Mouse (Mus musculus): ENCODE data around the gene Tmem131. TPM values are rescaled to one million over a fixed set of nuclear protein-coding genes. Genes with fewer than 3 reads are reported as not detected.
"Not testable (repeated sequence)": the region's sequence is repeated elsewhere in the genome, so short reads cannot be mapped to it uniquely, and the experiment has no call there.

The Tmem131 gene
- polyA plus RNA-seq, 1 experiment, result 77.7 TPM

DNA sequence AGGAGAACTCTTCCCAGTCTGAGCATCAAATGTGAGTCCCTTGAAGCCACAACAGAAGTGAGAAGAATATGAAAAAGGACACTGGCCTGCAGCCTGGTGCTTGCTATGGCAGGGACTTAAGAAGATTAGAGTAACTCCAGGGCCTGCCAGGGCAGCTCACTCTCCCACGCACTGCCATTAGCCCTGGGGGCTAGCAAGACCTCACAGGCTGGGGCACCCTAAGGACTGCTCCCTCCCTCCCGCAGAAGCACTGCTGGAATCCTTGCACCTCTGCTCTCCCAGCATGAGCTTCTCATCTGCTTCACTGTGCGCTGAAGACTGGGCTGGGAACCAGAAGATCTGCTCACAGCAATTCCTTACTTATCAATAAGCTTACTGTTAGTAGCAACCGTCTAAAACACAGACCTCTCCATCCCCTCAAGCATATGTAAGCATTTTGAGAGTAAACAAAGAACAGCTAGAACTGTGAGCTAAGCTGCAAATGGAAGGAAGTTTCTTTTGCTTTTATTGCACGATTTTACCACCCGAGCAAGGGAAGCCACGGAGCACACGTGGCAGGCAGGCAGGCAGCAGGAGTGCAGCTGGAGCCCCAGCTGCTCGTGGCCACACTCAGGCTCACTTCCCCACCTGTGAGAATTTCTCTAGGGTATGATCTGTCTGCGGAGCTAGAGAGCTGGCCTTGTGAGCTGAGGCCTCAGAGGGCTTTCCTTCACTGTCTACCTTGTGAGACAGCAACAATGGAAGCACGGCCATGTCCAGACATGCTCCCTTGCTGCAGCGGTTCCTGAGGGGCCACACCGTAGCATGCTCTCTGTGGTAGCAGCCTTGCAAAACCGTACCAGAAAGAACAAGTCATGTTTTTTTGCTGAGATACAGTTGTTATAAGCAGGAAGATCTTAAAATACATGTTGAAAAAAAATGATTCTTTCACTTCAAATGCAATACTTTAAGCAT is 112.3 kb downstream of the Tmem131 start:
- H3K36me3 ChIP-seq (ENCODE audit: control insufficient read depth, insufficient read depth, low read length, poor library complexity, severe bottlenecking), result peaks cover 50% of the 10 kb centered on the region
- no peak for TF ChIP-seq CTCF (IDR thresholded peaks at IDR 0.05; ENCODE audit: low read depth, low read length)
- TF ChIP-seq POLR2A (IDR thresholded peaks at IDR 0.05; ENCODE audit: insufficient read depth, low read length), result no peak
- peak; percentile 76 for TF ChIP-seq EP300 (IDR thresholded peaks at IDR 0.05; ENCODE audit: insufficient read depth, low read depth, low read length)
- H3K4me1 ChIP-seq (ENCODE audit: control insufficient read depth, insufficient read depth, low read length), result no peaks in the 10 kb centered on the region
- H3K9ac ChIP-seq (ENCODE audit: low read depth, poor library complexity, severe bottlenecking), result peak overlapping the region; percentile 13; the same call in 1 of the 2 replicates
- H3K27me3 ChIP-seq (ENCODE audit: control insufficient read depth, insufficient read depth, low read length, poor library complexity, severe bottlenecking), result no peaks in the 10 kb centered on the region
- H3K4me3 ChIP-seq (ENCODE audit: low read depth, low read length), result no peak overlapping the region
- H3K9me3 ChIP-seq (replicated peaks; ENCODE audit: control insufficient read depth, insufficient read depth, low read length, poor library complexity, severe bottlenecking), result no peaks in the 10 kb centered on the region
- peak overlapping the region; percentile 71 for H3K27ac ChIP-seq (ENCODE audit: insufficient read depth, low read length)

GRCm38 (mm10) chr1:36824356-36824755 is 119.1 kb downstream of the Tmem131 start:
- no peak for TF ChIP-seq EP300 (IDR thresholded peaks at IDR 0.05; ENCODE audit: insufficient read depth, low read depth, low read length)
- no peak for TF ChIP-seq CTCF (IDR thresholded peaks at IDR 0.05; ENCODE audit: low read depth, low read length)
- TF ChIP-seq POLR2A (IDR thresholded peaks at IDR 0.05; ENCODE audit: insufficient read depth, low read length), result no peak
- Histone ChIP-seq H3K36me3 (ENCODE audit: control insufficient read depth, insufficient read depth, low read length, poor library complexity, severe bottlenecking) (peaks cover 59% of the 10 kb centered on the region), H3K4me1 (ENCODE audit: control insufficient read depth, insufficient read depth, low read length) (no peaks in the 10 kb centered on the region), H3K9me3 (replicated peaks; ENCODE audit: control insufficient read depth, insufficient read depth, low read length, poor library complexity, severe bottlenecking) (no peaks in the 10 kb centered on the region; the same call in 1 of the 2 replicates), H3K9ac (ENCODE audit: low read depth, poor library complexity, severe bottlenecking) (no peak overlapping the region), H3K27me3 (ENCODE audit: control insufficient read depth, insufficient read depth, low read length, poor library complexity, severe bottlenecking) (no peaks in the 10 kb centered on the region), H3K4me3 (ENCODE audit: low read depth, low read length) (no peak overlapping the region), H3K27ac (ENCODE audit: insufficient read depth, low read length) (no peak overlapping the region)

DNA sequence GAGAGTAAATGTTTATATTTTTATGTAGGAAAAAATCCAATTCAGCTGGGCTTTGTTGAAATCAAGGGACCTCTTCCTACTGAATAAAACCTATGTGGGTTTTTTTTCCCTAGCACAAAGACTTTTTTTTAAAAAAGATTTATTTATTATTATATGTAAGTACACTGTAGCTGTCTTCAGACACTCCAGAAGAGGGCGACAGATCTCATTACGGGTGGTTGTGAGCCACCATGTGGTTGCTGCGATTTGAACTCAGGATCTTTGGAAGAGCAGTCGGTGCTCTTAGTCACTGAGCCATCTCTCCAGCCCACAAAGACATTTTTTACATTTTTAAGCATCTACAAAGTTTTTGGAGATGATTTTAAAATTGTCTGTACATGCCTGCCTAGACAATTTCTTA is 121.5 kb downstream of the Tmem131 start:
- H3K27me3 ChIP-seq (ENCODE audit: control insufficient read depth, insufficient read depth, low read length, poor library complexity, severe bottlenecking); H3K9me3 ChIP-seq (replicated peaks; ENCODE audit: control insufficient read depth, insufficient read depth, low read length, poor library complexity, severe bottlenecking); H3K9ac ChIP-seq (ENCODE audit: low read depth, poor library complexity, severe bottlenecking); H3K27ac ChIP-seq (ENCODE audit: insufficient read depth, low read length); H3K4me1 ChIP-seq (ENCODE audit: control insufficient read depth, insufficient read depth, low read length); H3K4me3 ChIP-seq (ENCODE audit: low read depth, low read length): not testable (repeated sequence)
- peaks cover 71% of the 10 kb centered on the region for H3K36me3 ChIP-seq (ENCODE audit: control insufficient read depth, insufficient read depth, low read length, poor library complexity, severe bottlenecking)

- 0 out of 2 replicates have a peak overlapping the region, but pooled peaks have one; percentile 12 for H3K27ac ChIP-seq (ENCODE audit: insufficient read depth, low read length)
- no peak overlapping the region for H3K9ac ChIP-seq (ENCODE audit: low read depth, poor library complexity, severe bottlenecking)
- peaks cover 86% of the 10 kb centered on the region for H3K36me3 ChIP-seq (ENCODE audit: control insufficient read depth, insufficient read depth, low read length, poor library complexity, severe bottlenecking)
- no peaks in the 10 kb centered on the region for H3K9me3 ChIP-seq (replicated peaks; ENCODE audit: control insufficient read depth, insufficient read depth, low read length, poor library complexity, severe bottlenecking)
- TF ChIP-seq EP300 (IDR thresholded peaks at IDR 0.05; ENCODE audit: insufficient read depth, low read depth, low read length) (no peak), CTCF (IDR thresholded peaks at IDR 0.05; ENCODE audit: low read depth, low read length) (no peak), POLR2A (IDR thresholded peaks at IDR 0.05; ENCODE audit: insufficient read depth, low read length) (no peak)
- H3K27me3 ChIP-seq (ENCODE audit: control insufficient read depth, insufficient read depth, low read length, poor library complexity, severe bottlenecking), result no peaks in the 10 kb centered on the region
- no peak overlapping the region for H3K4me3 ChIP-seq (ENCODE audit: low read depth, low read length)
- H3K4me1 ChIP-seq (ENCODE audit: control insufficient read depth, insufficient read depth, low read length), result no peaks in the 10 kb centered on the region
Measured at GRCm38 (mm10) chr1:36815166-36815565, 128.3 kb downstream of the Tmem131 start.

DNA sequence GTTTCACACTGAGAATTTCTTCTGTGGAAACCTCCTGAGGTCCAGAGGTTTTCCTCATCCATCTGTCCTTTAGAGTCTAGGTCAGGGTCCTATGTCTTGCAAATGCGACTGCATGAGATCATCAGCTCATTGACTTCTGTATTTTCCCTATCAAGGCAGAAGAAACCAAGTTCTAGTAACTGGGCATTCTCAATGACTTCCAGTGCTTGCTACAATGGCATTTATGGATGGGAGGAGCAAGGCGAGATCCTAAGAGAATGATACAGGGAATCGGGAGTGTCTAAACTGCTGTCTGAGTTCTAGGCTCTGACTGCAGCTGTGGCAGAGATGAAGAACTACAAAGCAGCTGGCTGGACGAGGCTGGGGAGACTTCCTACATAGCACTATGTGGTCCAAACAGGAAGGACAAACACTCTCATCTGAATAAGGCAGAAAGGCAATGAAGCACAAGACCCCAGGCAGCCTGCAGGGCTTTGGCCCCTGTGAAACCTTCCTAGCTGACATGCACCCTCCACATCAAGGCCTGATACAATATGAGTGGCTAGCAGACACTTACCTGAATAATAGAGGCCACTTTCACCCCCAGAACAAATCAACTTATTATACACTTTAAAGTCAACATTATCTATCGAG is 129.1 kb downstream of the Tmem131 start:
- no peak overlapping the region for H3K9ac ChIP-seq (ENCODE audit: low read depth, poor library complexity, severe bottlenecking)
- H3K4me3 ChIP-seq (ENCODE audit: low read depth, low read length), result no peak overlapping the region
- no peaks in the 10 kb centered on the region for H3K9me3 ChIP-seq (replicated peaks; ENCODE audit: control insufficient read depth, insufficient read depth, low read length, poor library complexity, severe bottlenecking)
- TF ChIP-seq EP300 (IDR thresholded peaks at IDR 0.05; ENCODE audit: insufficient read depth, low read depth, low read length) (no peak), POLR2A (IDR thresholded peaks at IDR 0.05; ENCODE audit: insufficient read depth, low read length) (no peak), CTCF (IDR thresholded peaks at IDR 0.05; ENCODE audit: low read depth, low read length) (no peak)
- no peak overlapping the region for H3K27ac ChIP-seq (ENCODE audit: insufficient read depth, low read length)
- no peaks in the 10 kb centered on the region for H3K4me1 ChIP-seq (ENCODE audit: control insufficient read depth, insufficient read depth, low read length)
- no peaks in the 10 kb centered on the region for H3K27me3 ChIP-seq (ENCODE audit: control insufficient read depth, insufficient read depth, low read length, poor library complexity, severe bottlenecking)
- peaks cover 86% of the 10 kb centered on the region for H3K36me3 ChIP-seq (ENCODE audit: control insufficient read depth, insufficient read depth, low read length, poor library complexity, severe bottlenecking)

- Histone ChIP-seq H3K36me3 (ENCODE audit: control insufficient read depth, insufficient read depth, low read length, poor library complexity, severe bottlenecking) (peaks cover 83% of the 10 kb centered on the region), H3K27ac (ENCODE audit: insufficient read depth, low read length) (no peak overlapping the region)
Measured at GRCm38 (mm10) chr1:36813415-36813814, 130.1 kb downstream of the Tmem131 start.

More at GRCm38 (mm10) chr1:36813415-36813814, 130.1 kb downstream of the Tmem131 start:
- H3K9me3 ChIP-seq (replicated peaks; ENCODE audit: control insufficient read depth, insufficient read depth, low read length, poor library complexity, severe bottlenecking), result no peaks in the 10 kb centered on the region
- H3K4me1 ChIP-seq (ENCODE audit: control insufficient read depth, insufficient read depth, low read length), result no peaks in the 10 kb centered on the region
- H3K4me3 ChIP-seq (ENCODE audit: low read depth, low read length), result no peak overlapping the region
- H3K27me3 ChIP-seq (ENCODE audit: control insufficient read depth, insufficient read depth, low read length, poor library complexity, severe bottlenecking), result no peaks in the 10 kb centered on the region
- TF ChIP-seq POLR2A (IDR thresholded peaks at IDR 0.05; ENCODE audit: insufficient read depth, low read length), result no peak
- no peak for TF ChIP-seq CTCF (IDR thresholded peaks at IDR 0.05; ENCODE audit: low read depth, low read length)
- TF ChIP-seq EP300 (IDR thresholded peaks at IDR 0.05; ENCODE audit: insufficient read depth, low read depth, low read length), result no peak
- H3K9ac ChIP-seq (ENCODE audit: low read depth, poor library complexity, severe bottlenecking), result no peak overlapping the region
